Mouse (Mus musculus) kidney, embryonic 16.5 days (tissue): Measurements from ENCODE around the gene Arhgef40. TPM values are rescaled to one million over a fixed set of nuclear protein-coding genes. Genes with fewer than 3 reads are reported as not detected.
"Not testable (repeated sequence)": the region's sequence is repeated elsewhere in the genome, so short reads cannot be mapped to it uniquely, and the experiment has no call there.

Experiments
- ATAC-seq: fragments of 200-750 bp; cut with Nextera tagmentation; 2 replicates; pipeline ENCODE4 v1.8.0; 2017; ENCODE audit warnings: moderate TSS enrichment; ENCODE audit not compliant: low FRiP score, low TSS enrichment
- H3K27ac ChIP-seq: fragments of 300-500 bp; sonication (generic); 2 replicates; pipeline ENCODE4 v1.5.1; 2014; ENCODE audit warnings: low read length
- H3K27me3 ChIP-seq: fragments of 300-500 bp; sonication (generic); 2 replicates; pipeline ENCODE4 v1.6.1; 2014; ENCODE audit warnings: low read length, control low read depth, mixed read lengths; ENCODE audit not compliant: insufficient read depth
- H3K36me3 ChIP-seq: fragments of 300-500 bp; sonication (generic); 2 replicates; pipeline ENCODE4 v1.6.1; 2014; ENCODE audit warnings: low read length, control low read depth, mixed read lengths; ENCODE audit not compliant: insufficient read depth
- H3K4me1 ChIP-seq: fragments of 300-500 bp; sonication (generic); 2 replicates; pipeline ENCODE4 v1.6.1; 2014; ENCODE audit warnings: low read length, control low read depth, mixed read lengths; ENCODE audit not compliant: insufficient read depth
- H3K4me2 ChIP-seq: fragments of 300-500 bp; sonication (generic); replicated peaks from 2 replicates; pipeline ENCODE4 v1.6.1; 2014; ENCODE audit warnings: low read depth, low read length
- H3K4me3 ChIP-seq: fragments of 300-500 bp; sonication (generic); 2 replicates; pipeline ENCODE4 v1.5.1; 2014; ENCODE audit warnings: mild to moderate bottlenecking, low read length
- H3K9ac ChIP-seq: fragments of 300-500 bp; sonication (generic); replicated peaks from 2 replicates; pipeline ENCODE4 v1.6.1; 2014; ENCODE audit warnings: low read length
- H3K9me3 ChIP-seq: fragments of 300-500 bp; sonication (generic); 2 replicates; pipeline ENCODE4 v1.6.1; 2016; ENCODE audit warnings: low read length, control low read depth
- WGBS: fragments of 180-500 bp; shearing (Covaris S2); extraction: QIAGEN DNeasy Blood & Tissue Kit; methylation state at CpG from one replicate; pipeline ENCODE4 v1.1.7; 2014; 5-methylcytosine and 5-hydroxymethylcytosine counted together
- polyA plus RNA-seq: library from polyadenylated mRNA; unstranded; fragments of >200 nt; fragmentation: Nextera tagmentation; extraction: Ambion mirVana; gene quantifications from 2 replicates; pipeline ENCODE4 v1.2.1, GENCODE M21; 2015

The Arhgef40 gene
- polyA plus RNA-seq, 1 experiment from 2014 or later: 92.1 TPM

DNA sequence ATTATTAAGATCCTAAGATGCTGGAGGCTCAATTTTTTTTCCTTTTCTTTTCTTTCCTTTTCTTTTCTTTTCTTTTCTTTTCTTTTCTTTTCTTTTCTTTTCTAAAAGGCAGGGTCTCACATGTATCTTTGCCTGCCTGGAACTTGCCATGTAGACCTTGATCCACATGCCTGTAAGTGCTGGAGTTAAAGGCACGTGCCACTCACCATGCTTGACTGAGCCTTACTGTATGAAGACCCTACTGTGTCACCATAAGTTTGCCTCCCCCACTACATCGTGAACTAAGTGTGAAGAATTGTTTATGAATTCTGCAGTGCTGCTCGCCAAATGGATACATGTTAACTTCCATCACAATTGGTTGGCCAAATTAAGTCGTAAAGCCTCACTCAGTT, 36.6 kb downstream of the Arhgef40 start:
- Histone ChIP-seq H3K9me3 (no peaks in the 10 kb centered on the region), H3K27ac (peak overlapping the region; percentile 99; the same call in 1 of the 2 replicates), H3K4me1 (peaks cover 59% of the 10 kb centered on the region), H3K9ac (no peak overlapping the region), H3K36me3 (no peaks in the 10 kb centered on the region), H3K4me3 (peak overlapping the region; percentile 64), H3K27me3 (no peaks in the 10 kb centered on the region), H3K4me2 (peak overlapping the region; percentile 69)
- ATAC-seq: no peak
- 42% methylated on average over 4 of the region's 4 CpGs for WGBS

DNA sequence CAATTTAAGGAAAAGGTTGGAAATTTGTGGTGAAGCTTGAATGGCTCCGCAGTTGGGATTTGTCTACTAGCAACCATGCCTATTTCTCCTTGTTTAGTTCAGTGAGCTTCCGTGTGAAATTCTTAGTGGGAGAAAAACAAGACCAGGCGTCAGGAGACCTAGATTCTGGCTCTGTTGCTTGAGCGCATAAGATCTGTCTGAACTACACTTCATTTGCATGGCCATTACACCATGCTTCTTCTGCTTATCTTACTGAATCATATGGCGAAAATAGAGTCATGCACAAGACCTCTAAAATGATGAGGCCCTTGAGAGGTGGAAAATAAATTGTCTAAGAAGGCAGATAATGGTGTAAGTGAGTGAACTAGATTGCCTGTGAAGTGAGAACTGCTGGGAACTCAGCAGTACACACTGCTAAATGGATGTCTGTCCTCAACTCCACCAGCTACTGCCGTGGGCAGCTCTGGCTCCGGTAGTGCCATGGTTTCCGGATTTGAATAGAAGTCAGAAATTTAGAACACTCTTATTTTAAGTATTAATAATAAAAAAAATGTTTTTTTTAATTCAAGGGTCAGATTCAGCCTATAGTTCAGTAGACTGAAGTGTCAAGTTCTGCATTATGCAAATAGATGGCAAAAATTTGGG, 37.2 kb downstream of the Arhgef40 start:
- no peak for ATAC-seq
- Histone ChIP-seq H3K9me3 (no peaks in the 10 kb centered on the region), H3K9ac (no peak overlapping the region), H3K4me1 (peaks cover 54% of the 10 kb centered on the region), H3K27ac (peak overlapping the region; percentile 99; the same call in 1 of the 2 replicates), H3K4me2 (no peak overlapping the region), H3K27me3 (no peaks in the 10 kb centered on the region), H3K4me3 (no peak overlapping the region), H3K36me3 (no peaks in the 10 kb centered on the region)
- WGBS: 85% methylated on average over 8 of the region's 8 CpGs

DNA sequence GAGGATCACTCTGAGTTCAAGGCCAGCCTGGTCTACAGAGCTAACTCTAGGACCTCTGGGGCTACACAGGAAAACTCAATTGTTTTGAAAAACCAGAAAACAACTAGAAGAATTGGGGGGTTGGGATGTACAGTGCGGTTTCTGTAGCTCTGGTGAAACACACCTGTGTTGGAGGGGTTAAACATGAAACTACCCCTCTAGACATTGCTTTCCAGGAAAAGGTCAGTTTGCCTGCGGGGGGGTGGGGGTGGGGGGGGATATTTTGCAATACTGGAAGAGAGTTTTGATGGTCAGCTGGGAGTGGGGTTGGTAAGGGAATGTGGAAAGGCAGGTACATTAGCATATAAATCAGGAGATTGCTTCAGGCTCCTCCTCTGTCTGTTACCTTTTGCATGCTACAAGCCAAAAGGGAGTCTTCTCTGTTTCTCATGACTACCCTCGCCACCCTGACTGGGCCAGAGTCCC, 37.8 kb downstream of the Arhgef40 start:
- no peak for ATAC-seq
- H3K4me3 ChIP-seq: peak overlapping the region; percentile 33; the same call in 1 of the 2 replicates
- peak overlapping the region; percentile 91 for H3K27ac ChIP-seq
- H3K4me1 ChIP-seq: peaks cover 48% of the 10 kb centered on the region
- H3K9me3 ChIP-seq: no peaks in the 10 kb centered on the region
- H3K9ac ChIP-seq: peak overlapping the region; percentile 62
- no peaks in the 10 kb centered on the region for H3K36me3 ChIP-seq
- H3K4me2 ChIP-seq: peak overlapping the region; percentile 53
- no peaks in the 10 kb centered on the region for H3K27me3 ChIP-seq
- WGBS: 66% methylated on average over 3 of the region's 3 CpGs

DNA sequence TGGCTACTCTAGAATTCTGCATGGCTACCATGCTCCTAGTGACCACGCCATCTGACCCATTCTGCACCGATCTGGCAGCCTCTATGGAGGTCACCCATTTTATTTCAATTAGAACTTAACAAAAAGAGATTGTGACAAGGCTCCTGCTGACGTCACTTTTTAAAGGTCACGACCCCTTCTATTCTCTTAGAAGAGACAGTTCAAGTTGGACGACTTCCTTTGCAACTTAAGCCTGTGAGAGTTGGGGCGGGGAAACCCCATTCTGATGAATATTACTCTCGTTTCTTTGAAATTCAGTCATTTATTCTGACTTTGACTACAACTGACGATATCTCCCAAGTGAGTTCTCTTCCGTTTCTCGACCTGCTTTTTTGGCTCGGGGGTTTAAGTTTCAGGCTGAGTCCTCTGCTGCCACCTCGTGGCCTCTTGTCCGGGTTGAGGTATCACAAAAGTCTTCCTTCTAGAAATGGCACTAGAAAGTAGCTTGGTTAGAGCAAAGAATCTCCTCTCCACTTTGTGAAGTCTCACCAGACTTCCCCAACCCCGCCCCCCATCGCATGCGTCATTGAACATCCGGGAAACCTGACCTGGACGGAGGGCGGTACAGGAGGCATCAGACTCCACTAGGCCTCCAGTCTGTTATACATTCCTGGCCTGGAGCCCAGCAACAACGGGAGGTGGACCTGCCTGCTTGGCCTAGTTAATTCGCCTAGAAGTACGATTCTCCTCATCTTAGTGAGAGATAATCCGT, 38.4 kb downstream of the Arhgef40 start:
- Histone ChIP-seq H3K9ac (peak overlapping the region; percentile 62), H3K4me1 (peaks cover 42% of the 10 kb centered on the region), H3K27me3 (no peaks in the 10 kb centered on the region), H3K4me3 (peak overlapping the region; percentile 33), H3K4me2 (peak overlapping the region; percentile 53), H3K9me3 (no peaks in the 10 kb centered on the region), H3K27ac (peak overlapping the region; percentile 91), H3K36me3 (no peaks in the 10 kb centered on the region)
- WGBS: 5% methylated on average over 23 of the region's 23 CpGs
- ATAC-seq: peak; percentile 39

DNA sequence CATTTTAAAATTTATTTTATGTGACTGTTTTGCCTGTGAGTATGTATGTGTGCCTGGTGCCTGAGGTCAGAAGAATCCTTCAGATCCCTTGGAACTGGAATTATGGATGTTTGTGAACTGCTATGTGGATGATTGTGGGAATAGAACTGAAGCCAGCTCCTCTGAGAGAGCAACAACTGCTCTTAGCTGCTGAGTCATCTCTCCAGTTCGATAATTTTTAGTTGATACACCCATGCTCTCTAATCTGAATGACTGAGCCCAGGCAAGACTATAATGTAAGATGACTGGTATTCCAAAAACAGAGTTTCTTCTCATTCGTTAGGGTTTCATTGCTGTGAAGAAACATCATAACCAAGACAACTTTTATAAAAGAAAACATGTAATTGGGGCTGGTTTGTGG, 39.6 kb downstream of the Arhgef40 start:
- 82% methylated on average over 2 of the region's 2 CpGs for WGBS
- H3K36me3 ChIP-seq: no peaks in the 10 kb centered on the region

DNA sequence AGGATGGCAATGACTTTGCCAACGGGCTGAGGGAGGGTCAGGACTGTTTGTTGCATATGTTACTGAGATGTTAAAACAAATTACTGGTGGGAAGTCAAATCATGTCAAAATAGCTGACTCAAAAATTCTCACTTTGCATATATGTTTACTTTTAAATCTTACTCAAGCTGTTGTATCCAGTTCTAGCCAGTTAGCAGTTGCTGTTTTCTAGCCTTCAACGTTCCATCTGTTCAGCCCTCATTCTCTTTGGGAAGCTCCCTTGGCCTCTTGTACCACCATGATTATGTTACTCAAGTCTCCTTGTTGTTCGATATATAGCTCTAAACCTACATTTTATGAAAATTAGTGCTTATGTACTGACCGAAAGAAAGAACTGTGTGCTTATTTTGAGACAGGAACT, 41.8 kb downstream of the Arhgef40 start:
- H3K9ac ChIP-seq: no peak overlapping the region
- H3K4me3 ChIP-seq: no peak overlapping the region
- ATAC-seq: no peak
- peaks cover 22% of the 10 kb centered on the region for H3K4me1 ChIP-seq
- no peak overlapping the region for H3K4me2 ChIP-seq
- no peaks in the 10 kb centered on the region for H3K9me3 ChIP-seq
- WGBS: 86% methylated on average over 4 of the region's 4 CpGs
- H3K27me3 ChIP-seq: no peaks in the 10 kb centered on the region
- no peaks in the 10 kb centered on the region for H3K36me3 ChIP-seq
- H3K27ac ChIP-seq: no peak overlapping the region

More for the DNA sequence above, 39.6 kb downstream of the Arhgef40 start:
- Histone ChIP-seq H3K4me1 (peaks cover 30% of the 10 kb centered on the region), H3K27me3 (no peaks in the 10 kb centered on the region), H3K4me2 (no peak overlapping the region), H3K9ac (no peak overlapping the region), H3K9me3 (no peaks in the 10 kb centered on the region), H3K27ac (no peak overlapping the region), H3K4me3 (no peak overlapping the region)
- ATAC-seq: no peak

DNA sequence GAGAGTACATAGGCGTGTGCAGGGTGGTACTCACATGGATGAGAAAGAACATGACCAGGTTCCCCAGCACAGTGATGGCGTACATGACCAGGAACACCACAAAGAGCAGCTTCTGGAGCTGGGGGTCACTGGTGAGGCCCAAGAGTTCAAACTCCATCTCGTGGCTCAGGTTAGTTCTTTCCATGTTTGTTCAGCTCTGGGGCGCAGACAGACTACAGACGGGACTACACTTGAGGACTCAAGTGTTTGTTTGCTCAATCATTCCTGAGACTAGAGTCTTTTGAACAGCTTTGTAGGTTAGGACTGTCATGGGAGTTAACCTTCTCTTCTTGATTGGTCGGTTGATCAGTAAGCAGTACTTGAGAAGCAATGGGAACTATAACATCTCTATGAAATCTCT, 51.4 kb downstream of the Arhgef40 start:
- no peak for ATAC-seq
- no peaks in the 10 kb centered on the region for H3K9me3 ChIP-seq
- H3K9ac ChIP-seq: no peak overlapping the region
- no peak overlapping the region for H3K4me3 ChIP-seq
- no peak overlapping the region for H3K4me2 ChIP-seq
- H3K4me1 ChIP-seq: no peaks in the 10 kb centered on the region
- H3K27ac ChIP-seq: no peak overlapping the region
- WGBS: 88% methylated on average over 6 of the region's 6 CpGs
- H3K27me3 ChIP-seq: no peaks in the 10 kb centered on the region
- no peaks in the 10 kb centered on the region for H3K36me3 ChIP-seq

DNA sequence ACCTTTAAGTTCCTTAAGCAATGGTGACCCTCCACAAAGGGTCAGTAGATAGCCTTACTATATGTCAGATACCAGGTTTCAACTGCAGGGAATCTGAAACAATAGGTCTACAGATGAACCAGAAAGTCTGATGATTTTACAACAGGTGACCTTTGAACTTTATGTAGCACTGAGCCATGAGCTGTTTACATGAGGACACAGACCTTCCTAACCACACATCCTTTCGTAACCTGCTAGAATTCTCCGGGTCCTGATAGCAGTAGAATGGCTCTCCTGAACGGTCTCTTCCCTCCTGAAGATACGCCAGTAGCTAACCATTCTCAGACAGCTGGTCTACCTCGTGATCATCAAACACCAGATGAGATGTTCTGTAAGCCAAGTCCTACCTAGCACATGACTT, 54.8 kb downstream of the Arhgef40 start:
- H3K27me3 ChIP-seq: no peaks in the 10 kb centered on the region
- no peak overlapping the region for H3K4me2 ChIP-seq
- no peak overlapping the region for H3K27ac ChIP-seq
- H3K9me3 ChIP-seq: no peaks in the 10 kb centered on the region
- no peaks in the 10 kb centered on the region for H3K4me1 ChIP-seq
- no peak for ATAC-seq
- H3K4me3 ChIP-seq: no peak overlapping the region
- H3K9ac ChIP-seq: no peak overlapping the region
- WGBS: 89% methylated on average over 5 of the region's 5 CpGs
- H3K36me3 ChIP-seq: no peaks in the 10 kb centered on the region

DNA sequence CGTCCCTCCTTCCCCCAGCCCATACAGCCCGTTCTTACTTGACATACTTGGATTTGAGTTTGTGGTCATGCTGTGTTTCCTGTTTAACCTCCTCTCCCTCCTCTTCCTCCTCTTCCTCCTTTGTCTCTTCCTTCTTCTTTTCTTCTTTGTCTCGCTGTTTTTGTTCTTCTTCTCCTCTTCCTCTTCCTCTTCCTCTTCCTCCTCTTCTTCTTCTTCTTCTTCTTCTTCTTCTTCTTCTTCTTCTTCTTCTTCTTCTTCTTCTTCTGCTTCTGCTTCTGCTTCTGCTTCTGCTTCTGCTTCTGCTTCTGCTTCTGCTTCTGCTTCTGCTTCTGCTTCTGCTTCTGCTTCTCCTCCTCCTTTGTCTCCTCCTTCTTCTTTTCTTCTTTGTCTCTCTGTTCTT, 57.8 kb downstream of the Arhgef40 start, which contains the start of gene Olfr221:
Gene Olfr221, minus strand, starts transcription at position 101 of the 400 bp plus-strand sequence.
- H3K9ac ChIP-seq, H3K27me3 ChIP-seq, H3K36me3 ChIP-seq, H3K4me2 ChIP-seq, ATAC-seq, H3K9me3 ChIP-seq, H3K4me3 ChIP-seq, H3K4me1 ChIP-seq, H3K27ac ChIP-seq: not testable (repeated sequence)
- WGBS: 56% methylated on average over 3 of the region's 3 CpGs

DNA sequence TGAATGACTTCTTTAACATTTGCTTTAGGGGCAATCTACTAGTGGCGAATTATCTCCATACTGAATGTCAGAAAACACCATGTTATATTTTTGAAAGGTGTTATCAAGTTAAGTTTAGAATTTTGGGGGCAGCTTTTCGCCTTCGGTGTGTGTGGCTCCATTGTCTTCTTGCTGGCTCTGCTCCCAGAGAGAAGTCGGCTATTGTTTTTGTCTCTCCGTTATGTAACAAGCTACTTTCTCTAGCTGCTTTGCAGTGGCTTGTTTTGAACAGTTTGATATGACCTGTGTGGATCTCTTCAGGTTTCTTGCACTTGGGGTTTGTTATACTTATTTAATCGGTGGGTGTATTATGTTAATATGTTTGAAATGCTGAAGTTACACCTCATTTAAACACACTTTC, 58.9 kb downstream of the Arhgef40 start:
- Histone ChIP-seq H3K9ac (no peak overlapping the region), H3K4me2 (no peak overlapping the region), H3K36me3 (no peaks in the 10 kb centered on the region), H3K27me3 (no peaks in the 10 kb centered on the region), H3K4me1 (no peaks in the 10 kb centered on the region), H3K4me3 (no peak overlapping the region), H3K27ac (no peak overlapping the region), H3K9me3 (no peaks in the 10 kb centered on the region)
- 74% methylated on average over 6 of the region's 6 CpGs for WGBS
- no peak for ATAC-seq
